In genomic region chr12:108399191-108399590, GRCm38 (mm10) we compare ENCODE assay signal across 23 mouse cellular contexts. TPM values are rescaled to one million over a fixed set of nuclear protein-coding genes. Genes with fewer than 3 reads are reported as not detected.
DNase-seq lines count a peak whose midpoint lies in the region; ATAC-seq and TF ChIP-seq lines count a peak whose summit lies in the region.
"Had no signal": no experiment of that assay in that cellular context is flagged by ENCODE, and none has a peak within 500 bp of the region (broad histone marks: within the 10 kb centered on the region; RNA-seq: fewer than 3 reads in every experiment).

No protein-coding gene starts in this region.

- peak overlapping the region; percentile 8 for H3K27ac ChIP-seq in forebrain, embryonic 10.5 days
- no peak overlapping the region for H3K27ac ChIP-seq in forebrain, embryonic 16.5 days (ENCODE audit: low read length)
- H3K27ac ChIP-seq in hindbrain, embryonic 10.5 days = 0 out of 2 replicates have a peak overlapping the region, but pooled peaks have one; percentile 41
- H3K27ac ChIP-seq in hindbrain, postnatal 0 days = no peak overlapping the region
- H3K27ac ChIP-seq: embryonic facial prominence, embryonic 10.5 days; heart, embryonic 15.5 days; hindbrain, embryonic 15.5 days; intestine, embryonic 15.5 days; limb, embryonic 12.5 days; liver, embryonic 12.5 days; midbrain, embryonic 13.5 days; neural tube, embryonic 12.5 days had no signal

- no peaks in the 10 kb centered on the region for H3K27me3 ChIP-seq in forebrain, embryonic 10.5 days (ENCODE audit: poor library complexity, severe bottlenecking)
- no peaks in the 10 kb centered on the region for H3K27me3 ChIP-seq in forebrain, embryonic 16.5 days (replicated peaks; ENCODE audit: control insufficient read depth, insufficient read depth, low read length)
- peaks cover 3% of the 10 kb centered on the region; the same call in 1 of the 2 replicates for H3K27me3 ChIP-seq in hindbrain, embryonic 10.5 days (ENCODE audit: insufficient read depth, poor library complexity, severe bottlenecking)
- H3K27me3 ChIP-seq in hindbrain, postnatal 0 days (ENCODE audit: insufficient read depth, low read length) = no peaks in the 10 kb centered on the region
- H3K27me3 ChIP-seq: heart, embryonic 15.5 days; hindbrain, embryonic 15.5 days; intestine, embryonic 15.5 days; limb, embryonic 12.5 days; liver, embryonic 12.5 days; midbrain, embryonic 13.5 days; neural tube, embryonic 12.5 days had no signal

- no peak overlapping the region for H3K4me3 ChIP-seq in forebrain, embryonic 10.5 days
- H3K4me3 ChIP-seq in forebrain, embryonic 16.5 days (replicated peaks; ENCODE audit: low read length) = no peak overlapping the region
- no peak overlapping the region for H3K4me3 ChIP-seq in hindbrain, embryonic 10.5 days
- no peak overlapping the region for H3K4me3 ChIP-seq in hindbrain, postnatal 0 days (ENCODE audit: low read length)
- H3K4me3 ChIP-seq: embryonic facial prominence, embryonic 10.5 days; heart, embryonic 15.5 days; hindbrain, embryonic 15.5 days; intestine, embryonic 15.5 days; limb, embryonic 12.5 days; liver, embryonic 12.5 days; midbrain, embryonic 13.5 days; neural tube, embryonic 12.5 days had no signal

- WGBS in forebrain, embryonic 10.5 days = 91% methylated on average over 8 of the region's 8 CpGs
- 89% methylated on average over 8 of the region's 8 CpGs for WGBS in forebrain, embryonic 16.5 days
- WGBS in hindbrain, embryonic 10.5 days = 89% methylated on average over 8 of the region's 8 CpGs
- WGBS in hindbrain, postnatal 0 days = 73% methylated on average over 8 of the region's 8 CpGs

- no peak for DNase-seq in forebrain, embryonic 10.5 days (ENCODE audit: extremely low spot score, low spot score)
- no peak for DNase-seq in hindbrain, embryonic 10.5 days (ENCODE audit: low spot score)
- no peak for DNase-seq in hindbrain, postnatal 0 days (ENCODE audit: low spot score)
- DNase-seq in cerebellum, adult 8-10 months = peak; percentile 45
- peak; percentile 42 to 52 for DNase-seq in cerebellum, postnatal 36 days
- no peak for DNase-seq in ovary, postnatal 14 days (ENCODE audit: low spot score)
- no peak for DNase-seq in urinary bladder, adult 18-20 months (ENCODE audit: low spot score in 2 of 2)
- DNase-seq: forebrain, postnatal 0 days; heart, postnatal 4 days; kidney, adult 8-10 months; kidney, postnatal 10 days; lung, embryonic 14.5 days; thymus, postnatal 36 days had no signal

- H3K4me2 ChIP-seq in forebrain, embryonic 16.5 days (ENCODE audit: low read length) = no peak overlapping the region
- no peak overlapping the region for H3K4me2 ChIP-seq in hindbrain, postnatal 0 days (ENCODE audit: low read depth, low read length)
- H3K4me2 ChIP-seq: heart, embryonic 15.5 days; hindbrain, embryonic 15.5 days; intestine, embryonic 15.5 days; limb, embryonic 12.5 days; liver, embryonic 12.5 days; lung, embryonic 14.5 days; midbrain, embryonic 13.5 days; neural tube, embryonic 12.5 days had no signal

- no peak for TF ChIP-seq CTCF in hindbrain, postnatal 0 days (IDR thresholded peaks at IDR 0.05; ENCODE audit: low read depth)

- no peaks in the 10 kb centered on the region for H3K9me3 ChIP-seq in forebrain, embryonic 10.5 days
- no peaks in the 10 kb centered on the region for H3K9me3 ChIP-seq in forebrain, embryonic 16.5 days (ENCODE audit: control insufficient read depth, low read length)
- H3K9me3 ChIP-seq in hindbrain, embryonic 10.5 days = no peaks in the 10 kb centered on the region
- no peaks in the 10 kb centered on the region for H3K9me3 ChIP-seq in hindbrain, postnatal 0 days (ENCODE audit: low read length)
- H3K9me3 ChIP-seq: embryonic facial prominence, embryonic 10.5 days; heart, embryonic 15.5 days; hindbrain, embryonic 15.5 days; intestine, embryonic 15.5 days; limb, embryonic 12.5 days; liver, embryonic 12.5 days; midbrain, embryonic 13.5 days; neural tube, embryonic 12.5 days had no signal

- H3K4me1 ChIP-seq in forebrain, embryonic 10.5 days = peaks cover 42% of the 10 kb centered on the region
- peaks cover 24% of the 10 kb centered on the region for H3K4me1 ChIP-seq in forebrain, embryonic 16.5 days (replicated peaks; ENCODE audit: control insufficient read depth, insufficient read depth, low read length)
- peaks cover 46% of the 10 kb centered on the region for H3K4me1 ChIP-seq in hindbrain, embryonic 10.5 days (replicated peaks)
- peaks cover 24% of the 10 kb centered on the region for H3K4me1 ChIP-seq in hindbrain, postnatal 0 days (ENCODE audit: insufficient read depth, low read length)
- H3K4me1 ChIP-seq: intestine, embryonic 15.5 days; liver, embryonic 12.5 days had no signal

- H3K36me3 ChIP-seq in forebrain, embryonic 10.5 days (replicated peaks) = no peaks in the 10 kb centered on the region
- no peaks in the 10 kb centered on the region for H3K36me3 ChIP-seq in forebrain, embryonic 16.5 days (ENCODE audit: control insufficient read depth, insufficient read depth)
- no peaks in the 10 kb centered on the region for H3K36me3 ChIP-seq in hindbrain, embryonic 10.5 days
- no peaks in the 10 kb centered on the region for H3K36me3 ChIP-seq in hindbrain, postnatal 0 days (ENCODE audit: insufficient read depth, low read length)
- H3K36me3 ChIP-seq: embryonic facial prominence, embryonic 10.5 days; heart, embryonic 15.5 days; hindbrain, embryonic 15.5 days; intestine, embryonic 15.5 days; limb, embryonic 12.5 days; liver, embryonic 12.5 days; midbrain, embryonic 13.5 days; neural tube, embryonic 12.5 days had no signal

- no peak for ATAC-seq in forebrain, embryonic 16.5 days
- ATAC-seq in hindbrain, postnatal 0 days = no peak
- ATAC-seq: forebrain, postnatal 0 days; intestine, embryonic 15.5 days; liver, embryonic 12.5 days; midbrain, embryonic 13.5 days had no signal

- H3K9ac ChIP-seq in forebrain, embryonic 16.5 days (replicated peaks; ENCODE audit: low read depth, low read length) = no peak overlapping the region
- H3K9ac ChIP-seq in hindbrain, postnatal 0 days (replicated peaks; ENCODE audit: low read length) = no peak overlapping the region
- H3K9ac ChIP-seq: forebrain, postnatal 0 days; heart, embryonic 15.5 days; hindbrain, embryonic 15.5 days; intestine, embryonic 15.5 days; limb, embryonic 12.5 days; liver, embryonic 12.5 days; lung, embryonic 14.5 days; midbrain, embryonic 13.5 days; neural tube, embryonic 12.5 days had no signal

RNA-seq across cellular contexts. Expression of gene Eml1, which starts 28.4 kb away (rescaled TPM):
- polyA plus RNA-seq in forebrain, embryonic 10.5 days (2016; fragmentation: Nextera tagmentation; extraction: Ambion mirVana) = 95.1 and 102 TPM in 2 replicates
- polyA plus RNA-seq in forebrain, embryonic 16.5 days (2015; fragmentation: Nextera tagmentation; extraction: Ambion mirVana) = 86.7 and 88.4 TPM in 2 replicates
- 104 and 125 TPM in 2 replicates for polyA plus RNA-seq in hindbrain, embryonic 10.5 days (2016; fragmentation: Nextera tagmentation; extraction: Ambion mirVana)
- total RNA-seq in hindbrain, postnatal 0 days (2014; rRNA removed) = 45.8 and 55.2 TPM in 2 replicates
- polyA plus RNA-seq in hindbrain, postnatal 0 days (2015; fragmentation: Nextera tagmentation; extraction: Ambion mirVana) = 41.2 and 42.1 TPM in 2 replicates
- total RNA-seq: common myeloid progenitor, adult 5-6 weeks had no signal

Comparison
In these comparisons a context has a peak if more than half of its experiments do, and no peak if none do; other contexts are left out.
1. H3K27ac ChIP-seq: peak in forebrain, embryonic 10.5 days (single experiment) and hindbrain, embryonic 10.5 days (single experiment); none in forebrain, embryonic 16.5 days (single experiment) and hindbrain, postnatal 0 days (single experiment).
2. DNase-seq: peak in cerebellum, adult 8-10 months (single experiment) and cerebellum, postnatal 36 days (2 of 2); none in forebrain, embryonic 10.5 days (single experiment), hindbrain, embryonic 10.5 days (single experiment), hindbrain, postnatal 0 days (single experiment), ovary, postnatal 14 days (single experiment) and urinary bladder, adult 18-20 months (0 of 2).